Mouse (Mus musculus): ENCODE results near the gene Ndufs2.

Ndufs2 gene

DNA sequence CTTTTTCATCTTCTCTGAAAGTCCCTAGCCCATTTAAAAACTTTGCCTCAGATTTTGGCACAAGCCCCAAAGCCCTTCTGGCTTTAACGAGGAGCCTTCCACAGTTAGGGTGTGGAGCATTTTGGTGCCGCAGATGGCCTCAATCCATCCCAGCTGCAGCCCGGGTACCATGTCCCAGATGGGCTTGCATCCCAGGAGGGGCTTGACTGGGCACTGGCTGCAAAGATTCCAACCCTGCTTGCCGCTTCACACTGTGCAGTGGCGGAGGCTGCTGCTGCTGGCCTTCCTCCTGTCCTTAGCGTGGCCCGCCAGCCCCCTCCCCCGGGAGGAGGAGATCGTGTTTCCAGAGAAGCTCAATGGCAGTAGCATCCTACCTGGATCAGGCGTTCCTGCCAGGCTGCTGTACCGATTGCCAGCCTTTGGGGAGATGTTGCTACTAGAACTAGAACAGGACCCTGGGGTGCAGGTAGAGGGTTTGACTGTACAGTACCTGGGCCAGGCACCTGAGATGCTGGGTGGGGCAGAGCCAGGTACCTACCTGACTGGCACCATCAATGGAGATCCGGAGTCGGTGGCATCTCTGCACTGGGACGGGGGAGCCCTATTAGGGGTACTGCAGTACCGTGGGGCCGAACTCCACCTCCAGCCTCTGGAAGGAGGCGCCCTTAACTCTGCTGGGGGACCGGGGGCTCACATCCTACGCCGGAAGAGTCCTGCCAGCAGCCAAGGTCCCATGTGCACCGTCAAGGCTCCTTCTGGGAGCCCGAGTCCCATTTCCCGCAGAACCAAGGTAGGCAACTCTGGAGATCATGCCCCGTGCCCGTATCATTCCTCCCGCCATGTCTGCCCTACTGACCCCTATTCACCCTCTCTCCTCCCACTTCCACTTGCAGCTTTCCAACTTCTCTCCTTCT lies at the start of gene Ndufs2:
TSS of gene Ndufs2 (minus strand) at position 709 of the 914 bp plus-strand sequence.
- no peak for DNase-seq

DNA sequence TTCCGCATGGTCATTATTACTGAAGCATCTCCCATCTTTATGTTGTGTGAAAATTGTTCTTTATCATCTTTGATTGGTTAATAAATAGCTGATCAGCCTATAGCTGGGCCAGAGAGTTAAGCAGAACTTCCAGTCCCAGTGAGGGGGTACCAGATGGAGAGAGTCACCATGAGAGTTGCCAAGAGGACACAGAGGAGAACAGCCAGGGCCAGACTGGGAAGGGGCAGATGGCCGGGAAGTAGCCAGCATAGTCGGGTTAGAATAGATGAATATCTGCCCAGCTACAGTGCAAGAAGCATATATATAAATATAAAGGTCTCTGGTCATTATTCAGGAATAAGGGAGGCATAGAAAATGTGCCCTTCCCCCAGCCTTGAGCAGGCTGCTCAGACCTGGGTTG lies 47.0 kb upstream of the Ndufs2 start:
- no peak for DNase-seq

DNA sequence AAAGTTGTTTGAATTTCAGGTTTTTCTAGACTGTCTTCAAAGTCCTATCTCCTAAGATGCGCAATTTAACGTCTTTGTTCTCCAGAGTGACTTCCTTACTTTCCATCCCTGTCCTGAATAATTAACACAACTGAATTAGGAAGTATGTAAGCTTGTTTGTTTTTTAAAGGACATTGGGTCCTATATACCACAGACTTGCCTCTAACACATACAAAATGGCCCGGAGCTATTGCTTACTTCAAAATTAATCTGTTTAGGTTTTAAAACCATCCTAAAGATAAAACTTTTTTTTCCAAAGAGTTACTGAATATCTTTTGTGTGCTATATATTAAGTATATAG lies 43.8 kb upstream of the Ndufs2 start:
- DNase-seq: no peak

DNA sequence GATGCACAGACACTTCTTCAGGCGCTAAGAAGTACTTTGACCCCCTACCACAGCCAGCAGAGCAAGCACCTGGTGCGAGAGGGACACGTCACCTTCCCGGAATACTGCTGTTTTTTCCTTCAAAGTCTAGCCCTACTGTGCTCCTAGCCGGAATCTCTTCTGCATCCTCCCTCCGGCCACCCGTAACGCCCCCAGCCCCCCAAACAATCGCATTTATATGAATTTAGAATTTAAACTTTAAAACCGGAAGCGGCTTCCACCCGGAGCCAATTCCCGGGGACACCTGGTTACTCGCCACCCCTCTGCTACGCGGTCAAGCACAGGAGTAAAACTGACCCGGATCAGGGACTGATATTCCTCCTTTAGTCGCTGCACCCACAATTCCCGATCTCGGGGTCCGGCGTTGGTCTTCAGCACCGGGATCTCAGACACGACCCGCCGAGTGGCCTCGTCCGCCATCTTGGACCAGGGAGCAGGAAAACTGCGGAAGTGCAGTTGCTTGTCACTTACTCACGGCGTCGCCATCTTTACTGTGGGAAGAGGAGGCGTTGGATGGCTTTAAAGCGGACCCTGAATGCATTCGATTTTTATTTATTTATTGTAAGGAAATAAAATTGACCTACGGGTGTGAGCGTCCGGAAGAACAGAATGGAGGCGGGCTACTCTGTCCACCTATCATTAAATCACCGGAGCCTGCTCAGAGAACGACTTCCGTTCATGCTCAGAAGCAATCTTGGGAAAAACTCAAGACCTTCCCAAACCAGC lies 43.3 kb upstream of the Ndufs2 start, which contains the start of gene Ufc1:
TSS of gene Ufc1 (minus strand) at position 727 of the 765 bp plus-strand sequence.
- DNase-seq: peak; percentile 87 to 93

DNA sequence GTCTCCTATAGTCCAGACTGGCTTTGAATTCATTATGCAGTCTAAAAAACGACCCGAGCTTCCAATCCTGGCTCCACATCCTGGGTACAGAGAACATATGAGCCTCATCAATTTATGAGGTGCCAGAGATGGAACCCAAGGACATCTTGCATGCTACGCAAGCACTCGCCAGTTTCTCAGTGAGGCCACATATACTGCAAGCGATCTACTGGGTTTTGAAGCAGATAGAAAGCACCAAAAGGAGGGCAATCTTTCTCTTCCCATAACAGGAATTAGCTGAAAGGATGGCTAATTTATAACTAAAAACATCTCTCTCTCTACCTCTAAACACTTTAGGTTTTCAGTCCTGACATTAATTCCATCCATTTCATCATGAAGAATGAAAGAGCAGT lies 42.7 kb upstream of the Ndufs2 start:
- DNase-seq: no peak

DNA sequence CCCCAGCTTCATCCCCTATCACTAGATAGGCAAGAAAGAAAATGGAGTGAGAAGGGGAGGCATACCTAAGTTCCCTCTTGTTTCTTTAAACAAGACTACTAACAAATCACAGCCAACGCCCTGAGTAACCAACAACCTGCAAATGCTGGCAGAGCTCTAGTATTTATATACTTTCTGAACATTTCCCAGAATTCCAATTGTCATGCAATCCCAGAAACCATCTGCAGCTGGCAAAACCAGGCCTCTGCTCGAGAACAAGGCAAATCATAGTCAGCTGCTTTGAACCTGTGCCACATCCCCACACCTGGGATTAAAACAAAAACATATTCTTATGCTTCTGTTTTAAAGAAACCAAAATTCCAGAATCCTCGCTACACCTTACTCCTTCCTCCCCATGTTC lies 42.2 kb upstream of the Ndufs2 start:
- no peak for DNase-seq

DNA sequence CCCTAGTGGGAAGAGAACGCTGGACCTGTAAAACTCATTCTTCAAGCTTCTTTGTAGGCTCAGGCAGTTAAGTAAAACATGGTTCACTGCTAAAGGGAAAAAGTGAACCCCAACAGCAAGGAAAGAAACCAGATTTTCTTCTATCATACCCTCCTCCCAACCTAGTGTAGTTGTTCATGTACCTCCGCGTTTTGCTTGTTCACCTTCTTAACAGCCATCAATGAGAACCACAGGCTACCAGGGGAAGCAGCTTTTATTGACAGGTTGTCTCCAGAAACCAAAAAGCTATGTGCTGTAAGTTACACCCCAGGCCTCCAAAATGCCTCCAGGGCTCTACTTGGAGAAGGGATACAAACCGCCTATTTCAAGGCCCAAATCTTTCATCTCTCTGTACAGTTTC lies 37.1 kb upstream of the Ndufs2 start:
- no peak for DNase-seq

DNA sequence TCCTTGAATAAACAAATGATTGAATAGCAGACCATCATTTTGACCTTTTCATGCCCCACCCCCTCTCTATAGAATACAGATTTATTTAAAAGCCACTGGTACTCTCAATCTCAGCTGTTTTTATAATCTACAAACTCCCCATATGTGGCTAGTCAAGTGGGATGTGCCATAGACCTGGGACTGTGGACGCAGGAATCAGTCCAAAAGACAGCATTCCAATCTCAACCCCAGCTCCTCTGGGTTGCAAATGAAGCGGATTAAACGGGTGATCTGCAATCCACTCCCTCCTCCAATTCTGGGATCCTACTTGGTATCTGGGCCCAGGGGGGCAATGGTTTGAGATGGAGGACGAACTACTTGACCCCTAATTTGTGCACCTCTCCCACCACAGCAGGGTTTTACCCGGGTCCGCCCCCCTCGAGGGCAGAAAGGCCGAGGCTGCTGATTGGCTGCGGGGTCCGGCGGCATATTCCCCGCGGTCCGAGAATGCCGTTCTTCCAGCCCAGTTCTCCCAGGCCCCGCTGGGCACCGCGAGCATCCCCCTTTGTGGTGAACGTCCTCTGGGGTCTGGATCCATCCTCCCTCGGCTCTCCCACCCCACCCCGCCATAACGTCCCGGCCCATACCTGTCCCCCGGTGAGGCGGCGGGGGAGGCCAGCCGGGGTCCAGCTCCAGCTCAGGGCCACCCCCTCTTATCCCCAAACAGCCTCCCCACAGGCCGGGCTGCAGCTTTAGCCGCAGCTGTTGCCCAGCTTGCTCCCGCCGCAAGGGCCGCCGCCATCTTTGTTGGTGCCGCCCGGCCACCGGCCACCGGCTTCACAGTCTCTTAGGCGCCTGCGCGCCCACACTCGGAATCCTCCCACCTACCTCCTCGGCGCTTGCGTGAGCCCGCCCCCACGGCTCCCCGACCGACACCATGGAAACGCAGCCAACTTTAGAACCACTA lies 36.2 kb upstream of the Ndufs2 start, which contains the start of gene Usp21:
TSS of gene Usp21 (minus strand) at position 856 of the 946 bp plus-strand sequence.
- peak; percentile 95 to 98 for DNase-seq

DNA sequence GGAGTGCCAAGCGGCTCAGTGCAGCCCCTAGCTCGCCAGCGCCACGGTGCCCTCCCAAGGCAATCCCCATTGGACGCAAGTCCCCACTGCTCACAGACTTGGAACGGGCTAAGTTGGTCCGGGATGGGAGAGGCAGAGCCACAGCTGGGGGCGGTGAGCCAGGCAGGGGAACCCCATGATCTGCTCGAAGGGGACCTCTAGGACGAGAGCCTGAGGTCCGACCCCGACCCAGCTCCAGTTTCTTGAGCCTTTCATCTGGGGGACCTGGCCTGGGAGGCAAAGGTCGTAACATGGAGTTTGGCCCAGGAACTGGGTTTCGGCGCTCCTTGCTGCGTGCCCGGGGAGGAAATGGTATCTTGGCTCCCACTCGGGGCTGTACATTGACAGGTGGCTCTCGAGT lies 35.3 kb upstream of the Ndufs2 start:
- DNase-seq: peak in 1 of 2 experiments; percentile 49

DNA sequence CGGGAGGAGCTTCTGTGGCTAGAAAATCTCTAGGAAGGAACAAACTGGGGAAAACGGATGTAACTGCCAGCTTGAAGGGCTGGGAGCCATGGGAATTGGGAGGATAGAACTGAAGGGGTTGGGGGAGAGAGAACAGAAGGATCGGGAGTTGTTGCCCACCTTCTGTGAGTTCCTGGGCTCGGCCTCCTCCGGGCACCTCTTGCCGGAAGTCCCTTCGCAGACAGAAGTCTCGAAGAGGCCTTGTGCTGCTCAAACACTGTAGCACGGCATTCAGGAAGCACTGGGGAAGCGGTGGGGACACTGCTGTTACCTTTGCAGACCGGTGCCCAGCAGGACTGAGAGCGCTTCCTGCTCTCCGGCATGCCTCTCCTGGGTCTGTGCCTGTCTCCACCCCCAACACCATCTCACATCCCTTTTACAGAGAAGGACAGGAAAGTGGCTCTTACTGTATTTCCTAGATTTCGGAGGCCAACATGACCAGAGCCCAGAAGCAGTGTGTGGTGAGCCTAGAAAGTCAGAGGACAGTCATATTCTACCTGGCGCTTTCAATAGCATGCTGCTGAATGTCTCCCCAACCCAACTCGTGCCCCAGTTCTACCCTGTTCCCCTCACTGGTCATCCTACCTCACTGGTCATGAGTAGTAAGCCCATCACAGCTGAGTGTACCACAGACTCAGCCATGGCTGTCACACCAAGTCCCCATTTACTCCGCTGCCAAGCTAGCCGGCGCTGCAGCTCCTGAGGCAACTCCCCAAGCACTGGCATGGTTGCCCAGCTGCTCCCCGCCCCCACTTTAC lies 34.1 kb upstream of the Ndufs2 start:
- peak in 1 of 2 experiments; percentile 46 for DNase-seq

DNA sequence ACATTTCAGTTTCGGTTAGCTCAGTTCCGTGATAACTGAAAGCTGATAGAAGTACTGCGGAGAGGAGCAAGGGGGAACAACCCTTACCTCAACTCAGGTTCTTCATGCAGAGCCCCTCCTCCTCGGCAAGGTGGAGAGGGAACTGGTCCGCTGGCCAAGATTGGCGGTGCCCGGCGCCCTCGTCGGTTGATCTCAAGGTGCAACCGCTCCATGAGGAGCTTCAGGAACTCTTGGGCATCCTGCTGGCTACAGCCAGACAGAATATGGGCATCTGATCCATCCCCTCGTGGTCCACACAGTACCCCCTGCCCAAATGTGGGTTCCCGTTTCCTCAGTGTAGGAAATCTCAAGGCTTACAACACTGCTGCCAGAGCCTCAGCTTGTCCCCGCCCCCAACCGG lies 33.3 kb upstream of the Ndufs2 start:
- no peak for DNase-seq

DNA sequence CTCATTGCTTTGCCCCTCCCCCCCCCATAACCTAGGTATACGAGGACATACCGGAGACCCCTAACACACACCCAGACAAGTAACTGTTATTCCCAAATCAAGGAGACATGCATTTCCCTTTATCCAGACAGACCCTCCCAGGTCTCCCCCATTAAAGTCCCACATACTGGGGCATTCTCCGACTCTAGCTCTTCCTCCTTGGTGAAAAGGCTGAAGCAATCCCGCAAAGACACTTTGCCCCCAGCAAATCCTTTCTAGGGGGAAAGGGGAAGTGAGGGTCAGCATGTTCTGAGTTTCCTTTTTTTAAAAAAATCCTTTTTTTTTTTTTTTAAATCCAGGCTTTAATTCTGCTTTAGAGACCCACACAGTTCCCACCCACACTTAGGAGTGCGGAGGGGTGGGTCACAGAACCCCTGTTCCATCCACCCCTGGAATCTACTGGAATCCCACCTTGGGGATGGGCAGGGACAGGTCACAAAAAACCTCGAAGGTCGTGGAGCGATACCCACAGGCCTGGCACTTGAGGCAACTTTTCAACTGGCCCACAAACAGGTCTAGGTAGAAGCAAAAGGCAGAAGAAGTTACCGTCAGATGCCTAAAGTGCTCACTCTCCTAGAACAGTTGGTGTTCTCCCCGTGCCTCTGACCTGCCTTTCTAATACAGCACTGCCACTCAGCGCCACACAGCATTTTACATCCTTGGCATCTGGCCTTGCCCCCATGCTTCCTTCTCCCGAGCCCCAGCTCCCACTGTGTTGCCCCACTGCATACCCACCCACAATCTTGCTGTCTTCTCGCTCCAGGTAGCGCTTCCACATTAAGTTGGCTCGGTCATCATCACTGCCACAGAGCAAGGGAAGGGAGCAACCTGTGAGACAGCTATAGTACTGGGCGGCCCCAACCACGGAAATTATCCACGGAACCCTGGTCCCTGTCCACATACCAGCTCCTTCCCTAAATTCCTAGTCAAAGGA lies 32.3 kb upstream of the Ndufs2 start:
- DNase-seq: no peak

DNA sequence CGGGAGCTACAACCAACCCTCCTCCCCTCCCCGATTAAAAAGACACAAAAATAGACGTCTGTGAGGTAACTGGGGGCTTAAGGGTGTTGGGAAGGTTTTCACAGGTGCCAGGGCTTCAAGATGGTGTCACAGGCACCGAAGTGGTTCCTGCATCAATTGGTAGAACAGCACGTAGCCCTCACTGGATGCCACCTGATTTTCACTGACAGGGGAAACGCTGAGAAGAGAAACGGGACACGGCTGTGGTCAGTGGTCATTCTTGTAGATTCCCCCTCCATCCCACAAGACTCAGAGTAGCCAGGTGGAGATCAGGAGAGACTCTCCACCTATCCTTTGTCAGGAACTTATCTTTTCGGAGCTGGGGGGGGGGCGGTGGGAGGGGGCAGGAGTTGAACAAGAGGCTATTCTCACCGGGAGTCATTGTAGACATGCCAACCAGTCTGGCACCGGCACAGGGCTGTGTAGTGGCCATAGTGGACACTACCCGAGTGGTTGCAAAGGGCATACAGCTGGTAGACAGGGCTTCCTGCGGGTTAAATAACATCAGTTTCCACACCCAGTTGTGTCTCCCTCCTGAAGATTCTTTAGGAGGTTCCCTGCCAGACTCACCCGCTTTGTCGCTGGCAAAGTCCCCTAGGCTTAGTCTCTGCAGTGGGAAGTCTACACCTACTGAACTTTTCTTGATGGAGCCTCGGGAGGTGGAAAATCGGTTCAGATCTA lies 31.1 kb upstream of the Ndufs2 start:
- no peak for DNase-seq

DNA sequence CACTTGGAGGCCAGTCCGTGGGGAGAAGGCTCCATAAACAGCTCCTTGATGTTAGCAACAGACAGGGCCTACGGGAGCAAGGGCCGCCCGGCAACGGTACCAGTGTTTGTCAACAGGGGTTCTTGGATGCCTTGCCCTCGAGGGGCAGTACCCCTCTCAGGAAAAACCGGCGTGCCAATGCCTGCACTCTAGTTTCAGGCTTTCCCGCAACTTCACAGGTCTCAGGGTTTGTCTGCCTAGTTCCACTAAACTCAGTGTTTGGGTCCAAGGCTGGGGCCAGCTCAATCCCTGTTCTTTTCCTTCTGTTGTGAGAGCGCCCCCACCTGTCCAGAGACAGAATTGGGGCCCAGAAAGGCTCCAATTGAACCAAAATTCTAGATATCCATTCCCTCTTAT lies 30.3 kb upstream of the Ndufs2 start:
- DNase-seq: peak; percentile 85 to 91

DNA sequence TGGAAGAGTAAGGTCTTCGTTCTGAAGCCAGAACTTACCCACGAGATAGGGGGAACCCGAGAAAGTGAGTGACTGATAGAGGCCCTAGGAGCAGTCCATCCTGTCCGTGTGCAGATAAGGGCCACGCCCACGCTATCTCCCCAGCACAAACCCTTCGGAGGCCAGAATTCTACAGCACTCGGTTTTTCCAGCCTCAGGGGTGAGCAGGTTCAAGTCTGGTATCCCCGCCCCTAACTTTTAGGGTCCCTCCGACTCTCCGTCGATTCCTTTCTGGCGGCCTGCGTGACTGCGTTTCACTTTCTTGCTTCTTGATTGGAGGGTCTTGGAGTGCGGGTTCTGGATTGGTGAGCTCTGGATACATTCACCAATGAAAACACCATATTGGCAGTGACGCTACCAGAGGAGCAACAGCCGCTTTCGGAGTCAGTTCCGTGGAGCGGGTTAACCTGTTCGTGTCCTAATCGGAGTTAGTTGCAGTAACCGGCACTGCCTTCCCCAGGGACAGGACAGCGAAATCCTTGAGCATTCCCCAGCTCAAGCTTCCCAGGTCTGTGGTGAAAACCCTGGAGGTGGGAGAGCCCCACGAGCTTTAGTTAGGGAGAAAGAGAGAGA lies 29.8 kb upstream of the Ndufs2 start, which contains the start of gene Ppox:
TSS of gene Ppox (minus strand) at position 271 of the 612 bp plus-strand sequence.
- DNase-seq: peak; percentile 92 to 97

DNA sequence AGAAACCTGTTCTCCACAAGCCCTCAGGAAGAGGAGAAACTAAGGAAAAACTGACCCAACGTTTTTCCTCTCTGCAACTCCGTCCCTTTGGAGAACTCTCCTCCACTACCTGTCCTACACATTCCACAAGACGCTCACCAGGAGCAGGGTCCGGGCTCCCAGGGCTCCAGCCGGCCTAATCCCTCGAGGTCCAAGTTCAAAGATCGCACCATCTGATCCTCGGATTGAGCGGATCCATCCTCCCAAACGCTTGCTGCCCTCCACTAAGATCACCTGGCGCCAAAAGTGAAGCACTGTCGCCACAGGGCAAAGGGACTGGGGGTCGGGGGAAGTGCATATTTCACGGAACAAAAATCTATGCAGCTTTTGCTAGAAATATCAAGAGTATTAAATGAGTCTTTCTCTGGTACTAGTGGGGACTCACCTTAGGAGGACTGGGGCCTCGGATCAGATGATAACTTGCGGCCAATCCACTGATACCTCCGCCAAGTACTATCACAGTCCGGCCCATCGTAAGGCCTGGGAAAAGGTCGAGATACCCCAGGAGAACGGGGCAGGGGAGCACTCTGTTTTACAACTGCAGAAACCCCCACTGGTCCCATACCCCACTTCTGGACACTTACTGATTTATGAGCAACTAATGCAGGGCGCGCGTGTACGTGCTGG lies 29.2 kb upstream of the Ndufs2 start:
- DNase-seq: peak; percentile 55 to 77

DNA sequence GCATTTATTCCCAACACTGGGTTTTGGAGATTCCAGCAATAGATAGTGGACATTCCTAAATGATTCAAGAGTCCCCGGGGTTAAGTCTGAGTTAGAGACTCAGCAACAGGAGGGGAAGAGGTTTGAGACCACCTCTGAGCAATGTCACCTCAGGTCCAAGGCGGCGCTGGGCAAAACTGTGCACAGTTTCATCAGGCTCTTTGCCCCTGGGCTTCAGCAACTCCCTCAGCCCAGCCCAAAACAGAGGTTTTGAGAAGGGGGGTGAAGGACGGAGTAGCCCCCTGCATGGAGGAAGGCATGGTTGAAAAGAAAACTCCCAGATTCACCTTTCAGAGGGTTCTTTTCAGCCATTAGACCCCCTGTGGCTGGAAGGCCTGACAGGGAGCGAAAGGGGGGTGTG lies 28.5 kb upstream of the Ndufs2 start:
- DNase-seq: peak in 1 of 2 experiments; percentile 23

DNA sequence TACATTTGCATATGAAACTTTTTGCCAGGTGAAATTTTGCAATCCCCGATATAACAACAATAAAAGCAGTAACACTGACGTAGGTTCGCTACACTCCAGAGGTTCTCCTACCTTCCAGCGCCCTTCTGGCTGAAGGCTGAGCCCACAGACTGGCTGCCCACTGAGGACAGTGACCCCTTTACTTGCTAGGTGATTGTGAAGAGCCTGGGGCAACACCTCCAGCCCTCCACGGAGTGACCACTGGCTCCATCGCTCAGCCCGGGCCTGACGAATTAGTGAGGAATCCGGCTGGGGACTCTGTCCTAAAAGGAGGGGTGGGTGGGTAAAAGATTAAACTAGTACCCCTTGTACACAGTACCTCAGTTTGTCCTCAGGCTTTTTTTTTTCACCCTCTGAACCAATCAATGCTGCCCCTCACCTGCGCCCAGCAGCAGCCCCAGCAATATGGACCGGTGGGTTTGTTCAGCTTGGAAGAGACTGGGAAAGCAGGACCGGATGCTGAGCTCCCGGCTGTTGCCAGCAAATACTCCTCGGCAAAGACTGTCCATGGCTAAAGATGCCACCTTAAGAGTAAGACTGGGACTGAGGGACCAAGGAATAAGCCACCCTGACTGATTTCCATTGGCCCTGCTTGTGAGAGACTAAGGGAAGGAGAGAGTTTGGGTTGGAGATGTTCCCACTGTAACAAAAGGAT lies 28.0 kb upstream of the Ndufs2 start:
- no peak for DNase-seq

All from kidney, postnatal 25 days (tissue).